Mouse (Mus musculus): ENCODE measurements at regions not wholly inside any gene's neighbourhood (a gene's known extent, or its start where the extent isn't known, plus 50 kb on each side); places are given as distances from the start of the nearest gene placed in this dataset.

- H3K4me1 ChIP-seq: peaks cover 16% of the 10 kb centered on the region
- DNase-seq (ENCODE audit: low spot score): peak; percentile 47
- 53% methylated on average over 3 of the region's 3 CpGs for WGBS
- H3K27ac ChIP-seq: no peak overlapping the region
- H3K9me3 ChIP-seq (replicated peaks): no peaks in the 10 kb centered on the region
- H3K4me3 ChIP-seq: no peak overlapping the region
- H3K27me3 ChIP-seq (ENCODE audit: low read depth, poor library complexity, severe bottlenecking): peaks cover 20% of the 10 kb centered on the region
- no peaks in the 10 kb centered on the region for H3K36me3 ChIP-seq
Observed at GRCm38 (mm10) chr15:88288696-88289095, 311.4 kb upstream of the Zdhhc25 start.

GRCm38 (mm10) chr15:88290740-88291363 is 309.2 kb upstream of the Zdhhc25 start:
- Histone ChIP-seq H3K36me3 (no peaks in the 10 kb centered on the region), H3K27me3 (ENCODE audit: low read depth, poor library complexity, severe bottlenecking) (peaks cover 20% of the 10 kb centered on the region), H3K27ac (no peak overlapping the region), H3K4me3 (no peak overlapping the region), H3K9me3 (replicated peaks) (no peaks in the 10 kb centered on the region), H3K4me1 (peaks cover 16% of the 10 kb centered on the region)
- WGBS: 23% methylated on average over 20 of the region's 20 CpGs
- no peak for DNase-seq (ENCODE audit: low spot score)

GRCm38 (mm10) chr15:88299061-88299460 is 301.0 kb upstream of the Zdhhc25 start:
- Histone ChIP-seq H3K27ac (no peak overlapping the region), H3K4me3 (no peak overlapping the region), H3K36me3 (no peaks in the 10 kb centered on the region), H3K9me3 (replicated peaks) (no peaks in the 10 kb centered on the region), H3K4me1 (peaks cover 13% of the 10 kb centered on the region; the same call in 1 of the 2 replicates), H3K27me3 (ENCODE audit: low read depth, poor library complexity, severe bottlenecking) (no peaks in the 10 kb centered on the region)
- WGBS: 48% methylated on average over 6 of the region's 6 CpGs
- DNase-seq (ENCODE audit: low spot score): no peak

DNA sequence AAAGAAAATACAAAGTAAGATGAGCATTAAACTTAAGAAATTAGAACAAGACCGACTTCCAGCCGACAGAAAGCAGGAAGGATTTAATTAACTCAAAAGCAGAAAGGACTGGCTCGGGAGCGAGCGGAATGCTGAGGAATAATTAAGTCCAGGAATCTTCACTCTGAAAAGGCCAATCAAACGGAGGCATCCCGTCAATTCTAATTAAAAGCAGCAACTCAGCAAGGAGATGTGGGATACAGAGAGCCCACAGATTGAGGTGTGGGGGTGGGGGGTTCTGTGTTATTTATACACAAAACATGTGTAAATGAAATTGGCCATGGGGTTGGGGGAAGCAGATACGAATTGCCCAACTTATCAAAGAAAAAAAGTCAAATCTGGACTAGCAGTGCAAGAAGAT is 288.9 kb upstream of the Zdhhc25 start:
- Histone ChIP-seq H3K9me3 (replicated peaks) (no peaks in the 10 kb centered on the region), H3K27ac (no peak overlapping the region), H3K4me3 (no peak overlapping the region), H3K36me3 (no peaks in the 10 kb centered on the region), H3K4me1 (peaks cover 23% of the 10 kb centered on the region), H3K27me3 (ENCODE audit: low read depth, poor library complexity, severe bottlenecking) (no peaks in the 10 kb centered on the region)
- no peak for DNase-seq (ENCODE audit: low spot score)
- 21% methylated on average over 8 of the region's 8 CpGs for WGBS

GRCm38 (mm10) chr15:88314810-88315459 is 285.2 kb upstream of the Zdhhc25 start:
- WGBS: 40% methylated on average over 12 of the region's 12 CpGs
- Histone ChIP-seq H3K27me3 (ENCODE audit: low read depth, poor library complexity, severe bottlenecking) (no peaks in the 10 kb centered on the region), H3K36me3 (no peaks in the 10 kb centered on the region), H3K27ac (no peak overlapping the region), H3K4me3 (no peak overlapping the region), H3K4me1 (peaks cover 27% of the 10 kb centered on the region), H3K9me3 (replicated peaks) (no peaks in the 10 kb centered on the region)
- DNase-seq (ENCODE audit: low spot score): no peak

- Histone ChIP-seq H3K9me3 (replicated peaks) (no peaks in the 10 kb centered on the region), H3K27ac (no peak overlapping the region), H3K36me3 (no peaks in the 10 kb centered on the region), H3K27me3 (ENCODE audit: low read depth, poor library complexity, severe bottlenecking) (no peaks in the 10 kb centered on the region), H3K4me3 (no peak overlapping the region), H3K4me1 (peaks cover 13% of the 10 kb centered on the region)
- 59% methylated on average over 8 of the region's 8 CpGs for WGBS
- no peak for DNase-seq (ENCODE audit: low spot score)
Observed at GRCm38 (mm10) chr15:88318048-88318447, 282.1 kb upstream of the Zdhhc25 start.

- no peak overlapping the region for H3K4me3 ChIP-seq
- no peaks in the 10 kb centered on the region for H3K9me3 ChIP-seq (replicated peaks)
- peaks cover 13% of the 10 kb centered on the region for H3K4me1 ChIP-seq
- H3K27ac ChIP-seq: no peak overlapping the region
- no peaks in the 10 kb centered on the region for H3K36me3 ChIP-seq
- no peaks in the 10 kb centered on the region for H3K27me3 ChIP-seq (ENCODE audit: low read depth, poor library complexity, severe bottlenecking)
- no peak for DNase-seq (ENCODE audit: low spot score)
- WGBS: 86% methylated on average over 2 of the region's 2 CpGs
Observed at GRCm38 (mm10) chr15:88319527-88319926, 280.6 kb upstream of the Zdhhc25 start.

DNA sequence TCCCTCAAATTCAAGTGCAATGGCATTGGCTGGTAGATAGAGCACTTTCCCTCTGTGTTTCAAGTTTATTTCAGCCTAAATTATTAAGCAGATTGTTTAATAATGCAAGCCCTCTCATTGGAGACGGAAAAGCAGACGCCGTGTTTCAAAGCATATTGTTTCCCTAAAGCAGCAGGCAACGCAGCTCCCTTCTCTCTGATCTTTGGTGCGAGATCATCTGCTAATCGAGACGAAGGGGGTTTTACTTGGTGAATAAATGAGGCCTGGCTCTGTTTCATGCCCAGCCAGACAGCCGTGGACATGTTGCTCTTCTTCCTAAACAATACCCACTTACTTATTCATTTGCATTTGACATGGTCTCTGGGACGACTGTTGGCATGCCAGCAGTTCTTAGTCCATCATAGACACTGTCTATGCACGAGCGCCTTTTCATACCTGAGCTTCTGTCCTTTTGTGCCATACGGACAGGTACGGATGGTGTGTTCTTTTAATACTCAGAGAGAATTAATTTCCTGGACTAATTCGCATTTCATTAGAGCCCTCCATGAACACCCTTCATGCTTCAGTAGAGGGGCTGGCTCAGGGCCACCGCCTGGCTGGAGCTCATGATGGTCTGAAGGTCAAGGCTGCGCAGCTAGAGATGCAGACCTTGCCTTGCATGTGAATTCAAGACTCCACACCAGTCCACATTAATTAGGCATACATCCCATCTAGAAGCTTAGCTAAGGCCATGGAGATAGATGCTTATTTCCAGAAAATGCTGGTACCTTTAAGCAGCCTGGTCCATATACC is 276.3 kb upstream of the Zdhhc25 start:
- 91% methylated on average over 16 of the region's 16 CpGs for WGBS
- Histone ChIP-seq H3K4me3 (no peak overlapping the region), H3K27me3 (ENCODE audit: low read depth, poor library complexity, severe bottlenecking) (no peaks in the 10 kb centered on the region), H3K36me3 (no peaks in the 10 kb centered on the region), H3K4me1 (no peaks in the 10 kb centered on the region), H3K9me3 (replicated peaks) (no peaks in the 10 kb centered on the region), H3K27ac (no peak overlapping the region)
- DNase-seq (ENCODE audit: low spot score): no peak

- no peak for DNase-seq (ENCODE audit: low spot score)
Observed at GRCm38 (mm10) chr15:88325108-88325507, 275.0 kb upstream of the Zdhhc25 start.

GRCm38 (mm10) chr15:88353206-88353605 is 246.9 kb upstream of the Zdhhc25 start:
- no peak for DNase-seq (ENCODE audit: low spot score)
- Histone ChIP-seq H3K4me3 (no peak overlapping the region), H3K27me3 (ENCODE audit: low read depth, poor library complexity, severe bottlenecking) (no peaks in the 10 kb centered on the region), H3K27ac (no peak overlapping the region), H3K36me3 (no peaks in the 10 kb centered on the region), H3K9me3 (replicated peaks) (no peaks in the 10 kb centered on the region), H3K4me1 (peaks cover 5% of the 10 kb centered on the region)
- 97% methylated on average over 2 of the region's 2 CpGs for WGBS

More at GRCm38 (mm10) chr15:88325108-88325507, 275.0 kb upstream of the Zdhhc25 start:
- H3K27ac ChIP-seq: no peak overlapping the region
- WGBS: 56% methylated on average over 6 of the region's 6 CpGs
- no peaks in the 10 kb centered on the region for H3K36me3 ChIP-seq
- H3K9me3 ChIP-seq (replicated peaks): no peaks in the 10 kb centered on the region
- no peaks in the 10 kb centered on the region for H3K4me1 ChIP-seq
- H3K4me3 ChIP-seq: no peak overlapping the region
- no peaks in the 10 kb centered on the region for H3K27me3 ChIP-seq (ENCODE audit: low read depth, poor library complexity, severe bottlenecking)

DNA sequence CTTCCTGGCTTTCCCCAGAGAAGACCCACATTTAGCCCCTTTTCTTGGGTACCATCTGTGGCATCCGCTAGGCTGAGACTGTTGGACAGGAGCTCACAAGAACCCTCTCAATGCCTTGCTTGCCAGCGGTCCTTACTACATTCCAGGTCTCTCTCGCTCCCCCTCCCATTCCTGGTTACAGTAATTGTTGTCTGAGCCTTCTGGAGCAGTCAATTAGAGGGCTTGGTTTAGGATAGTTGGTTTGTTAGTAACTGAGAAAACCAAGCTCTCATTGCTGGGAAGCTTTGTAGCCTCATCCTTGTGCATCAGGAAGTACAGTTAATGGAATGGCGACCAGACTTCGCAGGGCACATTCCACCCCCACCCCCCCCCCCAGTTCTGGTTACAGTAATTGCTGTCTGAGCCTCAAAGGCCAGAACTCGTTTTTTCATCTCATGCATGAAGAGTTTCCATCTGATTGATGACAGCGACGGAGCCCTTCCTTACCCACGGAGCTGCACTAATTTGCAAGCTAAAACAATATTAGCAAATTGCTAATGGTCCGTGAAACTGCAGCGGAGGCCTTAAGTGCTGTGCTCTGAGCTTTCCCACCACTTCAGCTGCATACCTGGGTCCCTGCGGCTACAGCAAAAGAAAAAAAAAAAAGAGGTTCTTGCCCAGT is 239.6 kb upstream of the Zdhhc25 start:
- 36% methylated on average over 12 of the region's 12 CpGs for WGBS
- Histone ChIP-seq H3K4me1 (peaks cover 14% of the 10 kb centered on the region), H3K27ac (no peak overlapping the region), H3K36me3 (no peaks in the 10 kb centered on the region), H3K9me3 (replicated peaks) (no peaks in the 10 kb centered on the region), H3K27me3 (ENCODE audit: low read depth, poor library complexity, severe bottlenecking) (no peaks in the 10 kb centered on the region), H3K4me3 (no peak overlapping the region)
- DNase-seq (ENCODE audit: low spot score): no peak

DNA sequence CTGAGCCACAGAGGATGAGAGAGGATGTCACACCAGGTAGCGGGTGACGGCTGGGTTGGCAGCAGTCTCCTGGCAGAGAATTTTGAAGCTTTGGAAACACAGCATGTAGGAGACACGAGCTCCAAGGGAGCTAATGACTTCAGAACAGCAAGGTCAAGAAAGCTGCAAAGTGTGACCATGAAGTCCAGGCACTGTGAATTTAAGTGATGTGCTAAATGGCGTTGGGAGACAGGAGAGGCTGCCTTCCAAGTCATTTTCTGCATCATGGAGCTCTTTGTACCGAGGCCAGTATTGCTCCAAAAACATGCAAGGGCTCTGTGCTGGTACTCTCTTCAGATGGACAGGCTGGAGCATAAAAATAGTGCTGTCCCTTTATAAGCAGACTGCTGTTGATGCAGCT is 238.8 kb upstream of the Zdhhc25 start:
- peaks cover 8% of the 10 kb centered on the region; the same call in 1 of the 2 replicates for H3K4me1 ChIP-seq
- no peaks in the 10 kb centered on the region for H3K9me3 ChIP-seq (replicated peaks)
- H3K27me3 ChIP-seq (ENCODE audit: low read depth, poor library complexity, severe bottlenecking): no peaks in the 10 kb centered on the region
- 83% methylated on average over 5 of the region's 5 CpGs for WGBS
- no peak for DNase-seq (ENCODE audit: low spot score)
- no peak overlapping the region for H3K4me3 ChIP-seq
- H3K36me3 ChIP-seq: no peaks in the 10 kb centered on the region
- no peak overlapping the region for H3K27ac ChIP-seq

GRCm38 (mm10) chr15:88362966-88363365 is 237.1 kb upstream of the Zdhhc25 start:
- no peaks in the 10 kb centered on the region for H3K27me3 ChIP-seq (ENCODE audit: low read depth, poor library complexity, severe bottlenecking)
- H3K4me1 ChIP-seq: peaks cover 8% of the 10 kb centered on the region; the same call in 1 of the 2 replicates
- WGBS: 69% methylated on average over 6 of the region's 6 CpGs
- no peak overlapping the region for H3K4me3 ChIP-seq
- DNase-seq (ENCODE audit: low spot score): no peak
- H3K9me3 ChIP-seq (replicated peaks): no peaks in the 10 kb centered on the region
- H3K27ac ChIP-seq: no peak overlapping the region
- no peaks in the 10 kb centered on the region for H3K36me3 ChIP-seq

Measured in limb, embryonic 10.5 days (tissue).